Mouse (Mus musculus) midbrain, postnatal 0 days (tissue): ENCODE data around the gene Nup214. TPM values are rescaled to one million over a fixed set of nuclear protein-coding genes. Genes with fewer than 3 reads are reported as not detected.

Source experiments
- ATAC-seq: fragments of 200-750 bp; cut with Nextera tagmentation; 2 replicates; pipeline ENCODE4 v1.8.0; 2017; ENCODE audit warnings: moderate number of reproducible peaks, mild to moderate bottlenecking, moderate TSS enrichment, moderate library complexity; ENCODE audit not compliant: low FRiP score
- DNase-seq: peaks from one replicate; pipeline ENCODE4 v3.0.0-alpha.2; 2015; ENCODE audit warnings: low spot score
- H3K27ac ChIP-seq: fragments of 300-500 bp; sonication (generic); 2 replicates; pipeline ENCODE4 v1.5.1; 2014; ENCODE audit warnings: low read depth, mild to moderate bottlenecking, low read length, mixed read lengths
- H3K27me3 ChIP-seq: fragments of 300-500 bp; sonication (generic); 2 replicates; pipeline ENCODE4 v1.6.1; 2014; ENCODE audit warnings: low read length, control low read depth, mixed read lengths; ENCODE audit not compliant: insufficient read depth
- H3K36me3 ChIP-seq: fragments of 300-500 bp; sonication (generic); 2 replicates; pipeline ENCODE4 v1.6.1; 2014; ENCODE audit warnings: low read length, control low read depth, mixed read lengths; ENCODE audit not compliant: insufficient read depth
- H3K4me1 ChIP-seq: fragments of 300-500 bp; sonication (generic); 2 replicates; pipeline ENCODE4 v1.6.1; 2014; ENCODE audit warnings: mild to moderate bottlenecking, control low read depth, antibody characterized with exemption, low read length, mixed read lengths; ENCODE audit not compliant: insufficient read depth
- H3K4me2 ChIP-seq: fragments of 300-500 bp; sonication (generic); 2 replicates; pipeline ENCODE4 v1.6.1; 2014; ENCODE audit warnings: low read depth, mild to moderate bottlenecking, low read length, mixed read lengths; ENCODE audit not compliant: poor library complexity, severe bottlenecking
- H3K4me3 ChIP-seq: fragments of 300-500 bp; sonication (generic); 2 replicates; pipeline ENCODE4 v1.5.1; 2014; ENCODE audit warnings: low read depth, mild to moderate bottlenecking, low read length, moderate library complexity
- H3K9ac ChIP-seq: fragments of 300-500 bp; sonication (generic); replicated peaks from 2 replicates; pipeline ENCODE4 v1.6.1; 2014; ENCODE audit warnings: mild to moderate bottlenecking, low read length, moderate library complexity, mixed read lengths; ENCODE audit not compliant: poor library complexity, severe bottlenecking
- H3K9me3 ChIP-seq: fragments of 300-500 bp; sonication (generic); 2 replicates; pipeline ENCODE4 v1.6.1; 2016; ENCODE audit warnings: low read length, control low read depth
- CTCF ChIP-seq: IDR thresholded peaks from 2 replicates; pipeline ENCODE4 v1.5.1; 2016; ENCODE audit warnings: antibody characterized with exemption, mild to moderate bottlenecking
- WGBS: fragments of 180-500 bp; shearing (Covaris S2); extraction: QIAGEN DNeasy Blood & Tissue Kit; methylation state at CpG from one replicate; pipeline ENCODE4 v1.1.7; 2014; 5-methylcytosine and 5-hydroxymethylcytosine counted together
- polyA plus RNA-seq: library from polyadenylated mRNA; unstranded; fragments of >200 nt; fragmentation: Nextera tagmentation; extraction: Ambion mirVana; gene quantifications from 2 replicates; pipeline ENCODE4 v1.2.1, GENCODE M21; 2015
- total RNA-seq: library from RNA; depleted of rRNA; stranded (reverse); fragments of >200 nt; gene quantifications from 2 replicates; pipeline ENCODE4 v1.2.3, GENCODE M21; 2014

The Nup214 gene
- total and polyA plus RNA-seq, 2 experiments from 2014 or later: 29.0 to 67.0 TPM

GRCm38 (mm10) chr2:31965110-31965509 is 9.1 kb upstream of the Nup214 start:
- no peaks in the 10 kb centered on the region for H3K36me3 ChIP-seq
- TF ChIP-seq CTCF: peak; percentile 54
- no peaks in the 10 kb centered on the region for H3K27me3 ChIP-seq
- no peak overlapping the region for H3K4me2 ChIP-seq
- DNase-seq (no peak), ATAC-seq (no peak)
- no peak overlapping the region for H3K4me3 ChIP-seq
- no peak overlapping the region for H3K27ac ChIP-seq
- 0 out of 2 replicates have a peak, but pooled peaks cover 4% of the 10 kb centered on the region for H3K4me1 ChIP-seq
- no peak overlapping the region for H3K9ac ChIP-seq
- H3K9me3 ChIP-seq: no peaks in the 10 kb centered on the region

- Histone ChIP-seq H3K9me3 (no peaks in the 10 kb centered on the region), H3K4me1 (0 out of 2 replicates have a peak, but pooled peaks cover 4% of the 10 kb centered on the region), H3K9ac (no peak overlapping the region), H3K4me3 (no peak overlapping the region), H3K27me3 (no peaks in the 10 kb centered on the region), H3K27ac (no peak overlapping the region), H3K4me2 (no peak overlapping the region), H3K36me3 (no peaks in the 10 kb centered on the region)
- WGBS: 74% methylated on average over 8 of the region's 8 CpGs
- DNase-seq: no peak
- no peak for TF ChIP-seq CTCF
- no peak for ATAC-seq
These were observed 7.4 kb upstream of the Nup214 start for GRCm38 (mm10) chr2:31966801-31967200.

- ATAC-seq: no peak
These were observed 1.6 kb upstream of the Nup214 start for GRCm38 (mm10) chr2:31972589-31972988.

DNA sequence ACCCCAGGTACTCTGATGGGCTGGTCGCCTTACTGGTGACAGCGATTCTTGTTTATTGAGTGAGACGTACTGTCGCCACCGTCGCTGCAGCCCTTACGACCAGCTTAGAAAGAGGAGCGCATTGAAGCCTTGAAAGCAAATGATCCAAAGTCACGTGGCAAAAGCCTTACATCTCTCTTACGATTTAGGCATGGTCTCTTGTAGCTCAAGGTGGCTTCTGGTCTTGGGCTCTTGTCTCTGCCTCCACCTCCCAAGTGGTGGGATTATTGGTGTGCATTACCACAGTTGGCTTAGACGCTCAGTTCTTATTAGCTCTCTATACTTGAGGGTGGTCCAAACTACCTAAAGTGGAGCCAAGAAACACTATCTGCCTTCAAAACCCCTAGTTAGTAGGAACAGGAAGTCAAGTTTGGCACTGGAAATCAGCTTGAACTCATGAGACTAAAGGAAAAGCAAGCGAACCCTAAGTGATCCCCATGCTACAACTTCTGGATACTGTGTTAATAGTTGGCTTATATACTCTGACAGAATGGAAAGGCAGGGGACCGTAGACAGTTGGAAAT is 654 bp downstream of the Nup214 start:
- WGBS: 11% methylated on average over 13 of the region's 13 CpGs
- peak overlapping the region; percentile 95 for H3K4me3 ChIP-seq
- no peaks in the 10 kb centered on the region for H3K4me1 ChIP-seq
- H3K9me3 ChIP-seq: no peaks in the 10 kb centered on the region
- H3K36me3 ChIP-seq: peaks cover 18% of the 10 kb centered on the region
- no peak for DNase-seq
- peak overlapping the region; percentile 90 for H3K4me2 ChIP-seq
- H3K27me3 ChIP-seq: no peaks in the 10 kb centered on the region
- H3K9ac ChIP-seq: peak overlapping the region; percentile 97
- peak overlapping the region; percentile 79 for H3K27ac ChIP-seq
- no peak for TF ChIP-seq CTCF
- no peak for ATAC-seq

More at GRCm38 (mm10) chr2:31972589-31972988, 1.6 kb upstream of the Nup214 start:
- no peak for DNase-seq
- no peak for TF ChIP-seq CTCF
- WGBS: 89% methylated on average over 4 of the region's 4 CpGs
- H3K4me3 ChIP-seq: no peak overlapping the region
- no peak overlapping the region for H3K4me2 ChIP-seq
- no peaks in the 10 kb centered on the region for H3K4me1 ChIP-seq
- no peaks in the 10 kb centered on the region for H3K27me3 ChIP-seq
- H3K9me3 ChIP-seq: no peaks in the 10 kb centered on the region
- peaks cover 5% of the 10 kb centered on the region; the same call in 1 of the 2 replicates for H3K36me3 ChIP-seq
- H3K9ac ChIP-seq: no peak overlapping the region
- H3K27ac ChIP-seq: no peak overlapping the region

DNA sequence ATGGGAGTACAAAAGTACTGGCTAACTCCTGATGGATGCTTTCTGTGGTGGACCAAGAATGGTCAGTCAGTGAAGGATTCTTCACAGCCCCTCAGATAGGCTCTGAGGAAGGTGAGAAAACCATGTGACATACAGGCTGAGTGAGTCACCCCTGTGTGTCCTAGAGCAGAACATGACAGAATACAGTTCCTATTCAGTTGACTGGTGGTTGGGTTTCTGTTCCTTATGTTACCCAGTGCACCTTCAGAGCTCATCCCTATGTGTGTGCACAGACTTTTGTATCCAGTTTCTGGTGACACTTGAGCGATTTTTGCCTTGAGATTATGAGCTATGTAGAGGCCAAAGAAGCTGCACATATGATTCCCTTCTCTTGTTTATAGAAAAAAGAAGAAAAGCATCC is 13.5 kb downstream of the Nup214 start:
- H3K4me2 ChIP-seq: no peak overlapping the region
- no peaks in the 10 kb centered on the region for H3K4me1 ChIP-seq
- WGBS: 93% methylated on average over 1 of the region's 1 CpGs
- H3K27me3 ChIP-seq: no peaks in the 10 kb centered on the region
- ATAC-seq: no peak
- H3K9me3 ChIP-seq: no peaks in the 10 kb centered on the region
- no peak overlapping the region for H3K4me3 ChIP-seq
- no peak for TF ChIP-seq CTCF
- no peak for DNase-seq
- H3K9ac ChIP-seq: no peak overlapping the region
- H3K36me3 ChIP-seq: peaks cover 84% of the 10 kb centered on the region
- no peak overlapping the region for H3K27ac ChIP-seq

DNA sequence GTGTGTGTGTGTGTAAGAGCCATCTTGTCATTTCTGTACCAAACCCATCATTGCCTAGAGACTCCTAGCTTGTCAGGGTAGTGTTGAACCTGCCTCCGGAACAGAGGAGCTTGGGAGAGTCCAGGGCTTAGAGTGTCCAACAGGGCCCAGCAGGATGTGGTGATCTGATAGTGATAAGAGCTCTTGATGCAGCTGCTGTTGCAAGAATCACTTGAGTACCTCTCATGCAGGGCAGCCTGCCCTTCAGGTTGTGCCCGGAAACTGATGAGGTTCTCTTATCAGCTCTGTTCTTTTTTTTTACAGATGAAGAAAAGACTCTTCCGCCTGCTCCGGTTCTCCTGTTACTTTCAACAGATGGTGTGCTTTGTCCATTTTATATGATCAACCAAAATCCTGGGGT is 16.7 kb downstream of the Nup214 start:
- DNase-seq: no peak
- no peak overlapping the region for H3K4me2 ChIP-seq
- no peak for ATAC-seq
- H3K27me3 ChIP-seq: no peaks in the 10 kb centered on the region
- TF ChIP-seq CTCF: no peak
- H3K9ac ChIP-seq: no peak overlapping the region
- H3K9me3 ChIP-seq: no peaks in the 10 kb centered on the region
- no peaks in the 10 kb centered on the region for H3K4me1 ChIP-seq
- 96% methylated on average over 4 of the region's 4 CpGs for WGBS
- H3K36me3 ChIP-seq: peaks cover 81% of the 10 kb centered on the region
- no peak overlapping the region for H3K27ac ChIP-seq
- no peak overlapping the region for H3K4me3 ChIP-seq
